In the genomic region with DNA sequence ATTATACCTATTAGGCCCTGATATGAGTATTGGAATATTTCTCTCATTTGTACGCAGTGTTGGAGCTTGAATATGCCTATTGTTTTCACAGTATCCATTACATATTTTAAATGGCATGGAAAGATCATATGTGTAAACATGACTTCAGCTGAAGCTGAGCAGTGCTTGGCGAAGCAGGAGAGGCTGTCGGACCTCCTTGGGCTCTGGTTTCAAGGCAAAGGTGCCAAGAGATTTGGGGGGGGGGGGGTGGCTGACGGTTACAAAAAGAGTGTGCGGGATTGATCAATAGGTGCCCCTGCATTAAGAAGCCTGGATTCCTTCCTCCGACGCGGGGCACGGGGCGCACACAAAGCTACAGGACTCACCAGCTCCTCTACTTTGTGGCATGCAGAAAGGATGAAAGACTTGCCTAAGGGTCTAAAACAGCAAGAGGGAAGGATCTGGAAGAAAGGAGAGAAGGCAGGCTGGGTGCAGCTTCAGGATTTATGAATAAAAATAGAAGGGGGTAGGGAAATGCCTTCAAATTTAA, we compare ENCODE assay signal across 11 mouse cellular contexts.
A peak's percentile ranks its signal among the peaks of the same experiment; 100 is the strongest.
DNase-seq lines count a peak whose midpoint lies in the region; ATAC-seq lines count a peak whose summit lies in the region.
"Had no signal": no experiment of that assay in that cellular context is flagged by ENCODE, and none has a peak within 500 bp of the region (broad histone marks: within the 10 kb centered on the region; RNA-seq: fewer than 3 reads in every experiment).

No protein-coding gene starts in this region.

- 52% methylated on average over 10 of the region's 10 CpGs for WGBS in heart, embryonic 16.5 days
- 14% methylated on average over 10 of the region's 10 CpGs for WGBS in embryonic facial prominence, embryonic 11.5 days
- WGBS in hindbrain, embryonic 12.5 days = 43% methylated on average over 10 of the region's 10 CpGs
- 16% methylated on average over 10 of the region's 10 CpGs for WGBS in midbrain, embryonic 14.5 days

- no peaks in the 10 kb centered on the region for H3K27me3 ChIP-seq in heart, embryonic 16.5 days (ENCODE audit: control insufficient read depth, insufficient read depth, low read length)
- H3K27me3 ChIP-seq in embryonic facial prominence, embryonic 11.5 days (ENCODE audit: control insufficient read depth, insufficient read depth, low read length) = no peaks in the 10 kb centered on the region
- no peaks in the 10 kb centered on the region for H3K27me3 ChIP-seq in hindbrain, embryonic 12.5 days
- H3K27me3 ChIP-seq in midbrain, embryonic 14.5 days (ENCODE audit: control insufficient read depth, insufficient read depth, low read length) = no peaks in the 10 kb centered on the region
- H3K27me3 ChIP-seq: megakaryocyte, embryonic 14.5 days had no signal

- H3K4me2 ChIP-seq in heart, embryonic 16.5 days (ENCODE audit: low read depth, low read length) = peak overlapping the region; percentile 46
- H3K4me2 ChIP-seq in embryonic facial prominence, embryonic 11.5 days (ENCODE audit: low read depth, low read length) = peak overlapping the region; percentile 2; the same call in 1 of the 2 replicates
- peak overlapping the region; percentile 29; the same call in 1 of the 2 replicates for H3K4me2 ChIP-seq in hindbrain, embryonic 12.5 days (replicated peaks)
- peak overlapping the region; percentile 46 for H3K4me2 ChIP-seq in midbrain, embryonic 14.5 days (ENCODE audit: low read length)

- no peaks in the 10 kb centered on the region for H3K36me3 ChIP-seq in heart, embryonic 16.5 days (ENCODE audit: control insufficient read depth, insufficient read depth)
- no peaks in the 10 kb centered on the region for H3K36me3 ChIP-seq in embryonic facial prominence, embryonic 11.5 days (replicated peaks; ENCODE audit: control insufficient read depth, insufficient read depth, low read depth, low read length)
- H3K36me3 ChIP-seq in hindbrain, embryonic 12.5 days = no peaks in the 10 kb centered on the region
- H3K36me3 ChIP-seq in midbrain, embryonic 14.5 days (ENCODE audit: control insufficient read depth, insufficient read depth, low read length) = no peaks in the 10 kb centered on the region

- H3K9me3 ChIP-seq in heart, embryonic 16.5 days (replicated peaks; ENCODE audit: control insufficient read depth, low read length) = no peaks in the 10 kb centered on the region
- H3K9me3 ChIP-seq in embryonic facial prominence, embryonic 11.5 days (replicated peaks; ENCODE audit: control insufficient read depth, low read length) = no peaks in the 10 kb centered on the region
- no peaks in the 10 kb centered on the region for H3K9me3 ChIP-seq in hindbrain, embryonic 12.5 days (replicated peaks)
- no peaks in the 10 kb centered on the region for H3K9me3 ChIP-seq in midbrain, embryonic 14.5 days (ENCODE audit: control insufficient read depth, low read length)
- H3K9me3 ChIP-seq: megakaryocyte, embryonic 14.5 days had no signal

- H3K27ac ChIP-seq in heart, embryonic 16.5 days (ENCODE audit: low read length) = no peak overlapping the region
- H3K27ac ChIP-seq in embryonic facial prominence, embryonic 11.5 days (replicated peaks; ENCODE audit: low read depth, low read length) = peak overlapping the region; percentile 68
- peak overlapping the region; percentile 52; the same call in 1 of the 2 replicates for H3K27ac ChIP-seq in hindbrain, embryonic 12.5 days
- H3K27ac ChIP-seq in midbrain, embryonic 14.5 days (replicated peaks; ENCODE audit: low read depth, low read length) = peak overlapping the region; percentile 60; the same call in 1 of the 2 replicates

- H3K4me1 ChIP-seq in heart, embryonic 16.5 days (ENCODE audit: control insufficient read depth, insufficient read depth, low read length) = no peaks in the 10 kb centered on the region
- H3K4me1 ChIP-seq in embryonic facial prominence, embryonic 11.5 days (ENCODE audit: control insufficient read depth, insufficient read depth, low read length) = no peaks in the 10 kb centered on the region
- H3K4me1 ChIP-seq in hindbrain, embryonic 12.5 days = no peaks in the 10 kb centered on the region
- peaks cover 14% of the 10 kb centered on the region; the same call in 1 of the 2 replicates for H3K4me1 ChIP-seq in midbrain, embryonic 14.5 days (ENCODE audit: control insufficient read depth, insufficient read depth, low read length)
- H3K4me1 ChIP-seq: megakaryocyte, embryonic 14.5 days had no signal

- peak overlapping the region; percentile 13; the same call in 1 of the 2 replicates for H3K4me3 ChIP-seq in heart, embryonic 16.5 days (ENCODE audit: low read length)
- no peak overlapping the region for H3K4me3 ChIP-seq in embryonic facial prominence, embryonic 11.5 days (ENCODE audit: low read depth, low read length)
- no peak overlapping the region for H3K4me3 ChIP-seq in hindbrain, embryonic 12.5 days
- H3K4me3 ChIP-seq in midbrain, embryonic 14.5 days (replicated peaks; ENCODE audit: low read depth, low read length) = peak overlapping the region; percentile 1; the same call in 1 of the 2 replicates
- H3K4me3 ChIP-seq: megakaryocyte, embryonic 14.5 days had no signal

- H3K9ac ChIP-seq in heart, embryonic 16.5 days (ENCODE audit: low read length) = no peak overlapping the region
- no peak overlapping the region for H3K9ac ChIP-seq in embryonic facial prominence, embryonic 11.5 days (replicated peaks; ENCODE audit: low read length)
- H3K9ac ChIP-seq in hindbrain, embryonic 12.5 days = no peak overlapping the region
- H3K9ac ChIP-seq in midbrain, embryonic 14.5 days (replicated peaks; ENCODE audit: low read length) = no peak overlapping the region

- no peak for DNase-seq in heart, adult 11 months
- DNase-seq in embryonic facial prominence, embryonic 11.5 days (ENCODE audit: low spot score) = peak; percentile 68
- peak; percentile 68 for DNase-seq in midbrain, embryonic 14.5 days
- DNase-seq in thymus, postnatal 25 days = no peak
- DNase-seq in gastrocnemius, postnatal 4 days (ENCODE audit: low spot score in 2 of 2) = no peak
- no peak for DNase-seq in thymus, postnatal 4 days
- DNase-seq: kidney, adult 11 months had no signal

- ATAC-seq in heart, embryonic 16.5 days (replicated peaks; ENCODE audit: extremely low read depth, insufficient read depth, low FRiP score) = no peak
- no peak for ATAC-seq in embryonic facial prominence, embryonic 11.5 days (replicated peaks; ENCODE audit: insufficient number of reproducible peaks, low FRiP score, low TSS enrichment, low read depth)
- ATAC-seq in hindbrain, embryonic 12.5 days (ENCODE audit: low FRiP score) = no peak
- ATAC-seq in midbrain, embryonic 14.5 days (ENCODE audit: low FRiP score, low TSS enrichment) = peak; percentile 34; the same call in 1 of the 2 replicates
- ATAC-seq: CD4-positive, CD25-positive, alpha-beta regulatory T cell, adult 4 months had no signal

Comparison
In these comparisons a context has a peak if more than half of its experiments do, and no peak if none do; other contexts are left out.
1. H3K4me3 ChIP-seq: peak in heart, embryonic 16.5 days (single experiment) and midbrain, embryonic 14.5 days (single experiment); none in embryonic facial prominence, embryonic 11.5 days (single experiment) and hindbrain, embryonic 12.5 days (single experiment).
2. DNase-seq: peak in embryonic facial prominence, embryonic 11.5 days (single experiment) and midbrain, embryonic 14.5 days (single experiment); none in heart, adult 11 months (single experiment), thymus, postnatal 25 days (single experiment), gastrocnemius, postnatal 4 days (0 of 2) and thymus, postnatal 4 days (single experiment).
3. Peak in every context shown above with its lines, with median percentiles within 50 percentile points of each other: H3K4me2 ChIP-seq.